Mouse (Mus musculus) kidney, adult 11 months (tissue): ENCODE results near the gene Ccl20.

Source experiments
- DNase-seq: peaks from one replicate; pipeline ENCODE4 v3.0.0; 2022

Ccl20 gene

GRCm38 (mm10) chr1:83116447-83117137, at the start of gene Ccl20:
Gene Ccl20 (plus strand): TSS chr1:83116766.
- DNase-seq, result no peak

GRCm38 (mm10) chr1:83067205-83067604, 49.4 kb upstream of the Ccl20 start:
- DNase-seq, result no peak

- no peak for DNase-seq
These were observed 40.9 kb upstream of the Ccl20 start for GRCm38 (mm10) chr1:83075526-83076189.

DNA sequence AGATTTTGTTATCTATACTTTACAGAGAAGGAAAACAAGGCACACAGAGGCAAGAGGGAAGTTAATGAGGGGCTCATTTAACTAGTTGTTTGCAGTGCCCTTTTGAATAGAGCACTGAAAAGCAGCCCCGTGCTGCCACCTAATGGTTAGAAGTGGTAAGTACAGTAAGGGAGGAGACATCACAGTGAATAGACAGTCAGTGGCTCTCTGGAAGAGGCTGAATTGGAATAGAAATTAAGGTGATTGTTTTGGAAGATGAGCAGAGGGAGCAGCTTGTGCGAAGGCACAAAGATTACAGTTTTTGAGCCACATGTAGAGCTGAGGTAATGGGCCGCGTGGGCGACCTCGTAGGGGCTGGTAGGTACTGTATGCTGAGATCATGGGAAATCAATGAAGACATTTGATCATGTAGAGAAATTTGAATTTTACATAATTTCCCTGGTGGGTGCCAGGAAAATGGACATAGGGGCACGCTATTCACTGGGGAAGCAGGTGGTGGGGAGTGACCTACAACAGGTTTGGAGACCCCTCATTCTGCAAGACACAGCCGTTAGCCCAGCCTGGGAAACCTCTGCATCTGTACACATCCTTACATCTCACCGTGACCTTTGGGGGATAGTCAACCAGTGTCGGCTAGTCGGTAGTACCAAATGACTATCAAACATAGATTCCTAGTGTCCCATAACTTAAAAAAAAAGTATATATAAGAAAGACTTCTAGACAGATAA, 40.2 kb upstream of the Ccl20 start:
- no peak for DNase-seq

DNA sequence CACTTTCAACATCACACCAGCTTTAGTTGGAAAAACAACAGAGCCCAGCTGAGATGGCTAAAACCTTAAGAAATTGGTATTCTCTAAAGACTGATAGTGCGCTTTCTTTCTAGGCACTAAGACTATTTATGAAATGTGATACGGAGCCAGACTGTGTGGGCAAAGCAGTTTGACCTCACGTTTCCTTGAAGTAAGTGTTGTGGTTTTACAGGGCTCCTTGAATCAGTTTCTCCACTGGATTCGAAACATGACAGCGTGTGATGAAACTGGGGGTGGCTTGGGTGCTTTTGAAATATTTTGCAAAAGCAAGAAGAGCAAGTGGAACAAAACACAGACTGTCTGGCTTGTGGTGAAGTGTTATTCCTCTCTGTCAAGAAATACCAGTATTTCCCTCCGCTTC, 39.5 kb upstream of the Ccl20 start:
- DNase-seq, result no peak

GRCm38 (mm10) chr1:83084790-83085189, 31.8 kb upstream of the Ccl20 start:
- no peak for DNase-seq

DNA sequence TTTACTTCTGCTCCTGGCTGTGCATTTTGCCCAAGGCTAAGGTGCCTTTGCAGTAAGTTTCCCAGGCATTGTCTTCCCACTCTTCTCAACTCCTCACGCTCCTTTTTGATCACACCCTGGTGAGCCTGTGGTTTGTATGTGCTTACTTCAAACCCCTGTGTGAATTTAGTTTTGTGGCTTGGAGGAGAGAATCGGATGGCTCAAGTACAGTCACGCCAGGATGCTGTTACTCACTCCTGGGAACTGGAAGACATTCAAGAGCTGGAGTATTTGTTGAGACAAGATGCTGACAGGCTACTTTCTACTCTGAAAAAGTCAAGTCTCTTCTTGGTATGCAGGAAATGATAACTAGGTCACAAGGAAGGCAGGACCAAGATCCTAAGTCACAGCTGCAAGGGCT, 25.3 kb upstream of the Ccl20 start:
- DNase-seq, result no peak

GRCm38 (mm10) chr1:83096935-83097334, 19.6 kb upstream of the Ccl20 start:
- DNase-seq, result no peak

- no peak for DNase-seq
These were observed 17.4 kb upstream of the Ccl20 start for GRCm38 (mm10) chr1:83099160-83099559.

- no peak for DNase-seq
These were observed 16.9 kb upstream of the Ccl20 start for GRCm38 (mm10) chr1:83099580-83100137.

GRCm38 (mm10) chr1:83101891-83102290, 14.7 kb upstream of the Ccl20 start:
- DNase-seq, result peak; percentile 7

GRCm38 (mm10) chr1:83105464-83105863, 11.1 kb upstream of the Ccl20 start:
- no peak for DNase-seq

DNA sequence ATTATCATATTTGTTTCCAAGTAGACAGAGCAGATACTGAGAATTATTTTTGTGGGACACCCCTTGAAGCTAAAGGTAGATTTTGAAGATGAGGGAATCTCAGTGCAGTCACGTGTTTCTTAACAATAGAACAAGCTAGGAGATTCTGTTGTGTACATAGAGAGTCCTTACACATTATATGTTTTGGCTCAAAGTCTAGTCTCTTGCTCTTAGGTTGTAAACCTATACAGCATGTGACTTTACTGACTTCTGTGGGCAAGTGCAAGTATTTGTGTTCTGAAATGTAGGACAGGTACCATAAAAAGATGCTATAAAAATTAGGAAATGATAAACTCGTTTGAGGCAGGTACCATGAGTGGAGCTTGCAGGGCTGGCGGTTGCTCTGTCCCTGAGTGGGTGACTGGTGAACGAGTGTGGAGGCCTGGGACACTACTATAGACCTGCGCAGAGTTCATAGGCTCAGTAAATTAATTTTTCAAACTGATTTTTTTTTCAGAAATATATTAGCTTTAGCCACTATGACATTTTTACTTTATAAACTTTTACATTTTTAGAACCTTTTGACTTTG, 9.1 kb upstream of the Ccl20 start:
- DNase-seq, result no peak

DNA sequence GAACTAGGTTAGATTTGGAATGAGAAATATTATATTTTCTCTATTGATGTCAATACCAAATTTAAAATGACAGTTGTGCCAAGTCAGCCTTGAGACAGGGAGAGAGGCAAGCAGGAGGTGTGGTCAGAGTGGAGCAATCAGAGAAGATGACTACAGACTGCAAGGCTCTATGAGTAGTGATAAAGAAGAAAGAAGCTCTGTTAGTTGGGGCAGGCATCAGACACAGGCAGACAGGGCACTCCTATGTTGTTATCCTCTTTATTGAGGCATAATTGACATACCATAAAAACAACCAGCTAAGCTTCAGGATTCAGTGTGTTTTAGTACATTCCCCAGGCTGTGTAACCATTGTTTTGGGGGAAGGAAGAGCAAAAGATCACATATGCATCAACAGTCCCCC, 5.6 kb upstream of the Ccl20 start:
- no peak for DNase-seq

DNA sequence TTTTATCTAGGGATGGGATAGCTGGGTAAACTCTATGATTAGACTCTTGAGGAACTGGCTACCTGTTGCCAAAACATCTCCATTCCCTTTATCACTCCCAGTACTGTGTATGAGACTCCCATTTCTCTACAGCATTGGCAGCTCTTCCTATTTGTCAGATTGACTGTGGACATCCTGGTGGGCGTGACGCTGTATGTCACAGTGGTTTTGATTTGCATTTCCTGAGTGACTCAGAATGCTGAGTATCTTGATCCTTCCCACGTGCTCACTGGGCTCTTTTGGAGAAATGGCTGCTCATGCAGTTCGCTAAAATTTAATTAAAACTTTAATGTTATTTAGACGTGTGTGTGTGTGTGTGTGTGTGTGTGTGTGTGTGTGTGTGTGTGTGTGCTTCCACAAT, 4.8 kb upstream of the Ccl20 start:
- no peak for DNase-seq

DNA sequence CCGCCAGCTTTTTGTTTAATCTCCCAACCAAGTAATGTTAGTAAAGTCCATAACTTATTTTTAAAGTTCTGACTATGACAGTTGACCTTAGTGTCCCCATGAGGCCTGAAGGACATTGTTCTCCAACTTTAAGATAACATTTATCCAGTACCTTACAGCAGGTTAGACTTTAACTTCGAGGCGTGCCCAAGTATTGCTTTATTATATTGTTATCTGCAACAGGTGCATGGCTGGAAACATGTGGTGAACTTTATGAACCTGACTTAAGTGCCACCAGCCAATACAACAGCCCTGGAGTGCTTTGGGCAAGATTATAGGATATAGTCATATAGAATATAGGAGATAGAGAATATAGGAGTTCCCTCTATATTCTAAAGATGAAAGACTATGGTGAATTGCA, 651 bp downstream of the Ccl20 start:
- DNase-seq, result no peak

- DNase-seq, result no peak
These were observed 1.1 kb downstream of the Ccl20 start for GRCm38 (mm10) chr1:83117661-83118060.

DNA sequence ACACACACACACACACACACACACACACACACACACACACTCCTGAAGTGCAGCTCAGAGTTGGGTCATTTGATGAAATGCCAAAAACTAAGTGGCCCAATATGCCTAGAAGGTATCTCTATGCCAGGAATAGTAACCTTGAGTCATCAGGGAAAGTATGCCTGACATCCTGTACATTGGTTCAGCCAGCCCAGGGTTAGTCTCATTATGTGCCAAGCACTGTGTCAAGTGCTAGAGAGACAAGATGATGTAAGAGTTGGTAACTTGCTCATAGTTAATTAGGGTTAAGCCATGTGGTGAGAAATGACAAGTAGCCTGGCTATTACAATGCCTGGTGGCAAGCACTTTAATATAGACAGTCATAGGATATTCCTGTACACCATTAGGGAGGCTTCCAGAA, 3.3 kb downstream of the Ccl20 start:
- DNase-seq, result no peak

GRCm38 (mm10) chr1:83120312-83120711, 3.7 kb downstream of the Ccl20 start:
- no peak for DNase-seq

GRCm38 (mm10) chr1:83123201-83123600, 6.6 kb downstream of the Ccl20 start:
- DNase-seq, result no peak

- no peak for DNase-seq
These were observed 19.3 kb downstream of the Ccl20 start for GRCm38 (mm10) chr1:83135829-83136228.

GRCm38 (mm10) chr1:83137847-83138246, 21.3 kb downstream of the Ccl20 start:
- no peak for DNase-seq

DNA sequence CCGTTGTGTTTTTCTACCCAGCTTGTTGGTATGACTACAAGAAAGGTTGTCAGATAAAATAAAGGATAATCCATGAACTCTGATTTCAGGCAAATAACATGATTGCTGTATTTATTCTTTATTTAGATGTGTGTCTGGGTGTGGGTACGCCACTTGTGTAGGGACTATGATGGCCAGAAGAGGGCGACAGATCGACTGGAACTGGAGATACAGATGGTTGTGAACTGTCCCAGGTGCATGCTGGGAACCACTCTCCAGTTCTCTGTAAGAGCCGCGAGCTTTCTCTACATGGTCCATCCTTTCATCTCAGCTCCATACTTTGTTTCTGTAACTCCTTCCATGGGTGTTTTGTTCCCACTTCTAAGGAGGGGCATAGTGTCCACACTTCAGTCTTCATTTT, 22.2 kb downstream of the Ccl20 start:
- DNase-seq, result no peak
